Mouse (Mus musculus): Measurements from ENCODE around the gene Git1.

The Git1 gene

DNA sequence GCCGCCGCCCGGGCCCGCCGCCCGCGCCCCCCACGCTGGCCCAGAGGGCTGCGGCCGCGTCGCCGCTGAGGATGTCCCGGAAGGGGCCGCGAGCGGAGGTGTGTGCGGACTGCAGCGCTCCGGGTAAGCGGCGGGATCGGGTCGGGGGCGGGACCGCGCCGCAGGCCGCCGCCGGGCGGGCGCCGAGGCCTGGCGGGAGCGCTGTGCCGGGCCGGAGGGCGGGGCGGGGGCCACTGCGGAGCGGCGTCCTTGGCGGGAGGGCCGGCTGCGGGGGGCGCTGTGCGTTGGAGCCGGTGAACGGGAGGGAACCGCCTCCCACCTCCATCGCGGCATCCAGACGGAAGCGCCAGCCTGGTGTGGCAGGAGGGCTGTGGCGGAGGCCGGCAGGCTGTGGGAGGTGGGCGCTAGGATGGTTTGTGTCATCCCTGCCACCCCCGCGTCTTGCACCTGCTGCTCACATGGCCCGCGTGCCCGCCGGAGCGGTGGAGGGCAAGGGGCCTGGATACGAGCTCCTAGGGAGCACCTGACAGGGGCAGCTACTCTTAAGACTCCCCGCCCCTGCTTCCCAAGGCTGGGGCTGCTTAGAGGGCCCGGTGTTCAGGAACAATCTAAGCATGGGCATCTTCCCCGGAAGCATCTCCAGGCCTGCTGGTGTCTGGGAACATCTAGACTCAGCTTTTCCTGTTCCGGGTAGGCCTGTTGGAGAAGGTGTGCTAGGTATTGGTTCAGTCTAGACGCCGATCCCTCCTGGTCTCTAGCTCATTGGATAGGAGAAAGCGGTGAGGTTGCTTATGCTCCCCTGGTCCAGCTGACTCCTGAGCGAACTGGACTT is at the start of gene Git1:
Git1 (plus strand) TSS at position 51 of the 832 bp plus-strand sequence.
- peak; percentile 75 for DNase-seq

GRCm38 (mm10) chr11:77444939-77445338 is 48.4 kb upstream of the Git1 start:
- no peak for DNase-seq

DNA sequence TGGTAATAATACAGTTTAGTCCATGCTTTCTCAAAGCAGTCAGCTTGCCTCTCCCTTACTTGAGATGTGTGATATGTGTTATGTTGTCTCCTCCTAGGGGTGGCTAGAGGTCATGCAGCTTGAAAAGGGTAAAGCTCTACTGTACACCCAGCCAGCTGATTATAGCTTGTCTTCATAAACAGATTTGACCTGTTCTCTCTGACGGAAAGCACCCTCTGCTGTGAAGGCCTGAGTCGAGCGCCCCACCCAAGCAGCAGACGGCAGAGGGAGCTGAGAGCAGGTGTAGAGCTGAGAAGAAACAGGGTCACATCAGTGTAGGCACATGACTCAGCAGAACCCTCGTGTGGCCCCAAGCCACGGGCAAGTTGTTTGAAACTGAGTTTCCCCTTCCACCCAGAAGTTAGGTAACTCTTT is 46.7 kb upstream of the Git1 start:
- peak; percentile 83 for DNase-seq

DNA sequence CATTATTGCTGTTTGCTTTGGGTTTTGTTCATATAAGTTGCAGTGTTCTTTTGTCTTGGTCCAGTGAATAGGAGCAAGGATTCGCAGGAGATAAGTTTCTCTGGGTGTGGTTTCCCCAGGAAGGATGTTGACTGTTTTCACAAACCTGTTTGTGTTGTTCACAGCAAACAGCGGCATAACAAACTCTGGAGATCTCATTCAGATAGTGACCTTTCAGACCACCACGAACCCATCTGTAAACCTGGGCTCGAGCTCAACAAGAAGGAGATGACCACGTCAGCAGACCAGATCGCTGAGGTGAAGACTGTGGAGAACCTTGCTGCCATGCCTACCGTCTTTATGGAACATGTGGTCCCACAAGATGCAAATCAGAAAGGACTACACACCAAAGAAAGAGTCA is 44.1 kb upstream of the Git1 start:
- DNase-seq = no peak

DNA sequence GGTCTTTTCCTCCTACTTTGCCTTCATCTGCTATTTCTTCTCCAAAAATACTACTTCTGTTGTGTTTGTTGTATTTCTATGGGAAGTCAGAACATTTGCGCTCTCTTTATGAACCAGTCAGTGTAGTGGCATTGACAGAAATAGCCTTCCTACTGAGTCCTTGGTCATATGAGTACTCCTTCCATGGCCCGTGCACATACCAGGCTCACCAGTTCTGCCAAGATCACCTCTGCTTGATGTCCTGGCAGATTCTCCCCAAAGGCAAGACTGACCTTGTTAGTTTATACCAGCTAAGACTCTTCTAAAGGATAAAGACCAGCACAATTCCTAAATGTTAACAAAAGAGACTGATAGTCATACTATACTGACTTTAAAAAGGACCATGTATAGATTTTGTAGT is 41.7 kb upstream of the Git1 start:
- DNase-seq = no peak

DNA sequence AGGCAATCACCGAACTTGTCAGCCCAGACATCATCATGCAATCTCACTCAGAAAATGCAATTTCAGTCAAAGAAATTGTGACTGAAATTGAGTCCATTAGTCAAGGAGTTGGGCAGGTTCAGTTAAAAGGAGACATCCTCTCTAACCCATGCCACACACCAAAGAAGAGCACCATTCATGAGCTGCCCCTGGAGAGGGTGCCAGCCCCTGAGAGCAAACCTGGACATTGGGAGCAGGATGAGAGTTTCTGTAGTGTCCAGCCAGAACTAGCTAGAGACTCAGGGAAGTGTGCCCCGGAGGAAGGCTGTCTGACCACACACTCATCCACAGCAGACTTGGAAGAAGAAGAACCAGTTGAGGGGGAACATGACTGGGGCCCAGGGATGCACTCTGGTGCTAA is 40.0 kb upstream of the Git1 start:
- no peak for DNase-seq

GRCm38 (mm10) chr11:77455770-77456510 is 37.4 kb upstream of the Git1 start:
- DNase-seq = no peak

DNA sequence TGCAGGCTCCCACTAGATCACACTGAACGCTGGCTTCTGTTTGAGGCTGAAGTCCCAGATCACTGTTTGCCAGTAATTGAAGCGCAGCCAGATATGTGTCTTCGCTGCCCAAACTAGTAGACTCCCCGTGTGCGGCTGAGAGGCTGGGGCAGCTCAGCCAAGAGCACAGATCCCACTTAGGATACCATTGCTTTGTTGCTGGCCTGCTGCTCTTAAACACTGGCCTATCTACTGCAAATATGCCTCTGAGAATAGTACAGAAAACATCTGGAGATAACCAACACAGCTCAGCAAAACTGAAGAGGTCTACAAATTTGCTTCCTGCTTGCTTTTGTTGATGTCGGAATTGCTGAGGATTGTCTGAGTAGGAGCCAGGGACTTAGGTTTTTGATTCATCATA is 36.5 kb upstream of the Git1 start:
- DNase-seq = no peak

- no peak for DNase-seq
Measured at GRCm38 (mm10) chr11:77461856-77462255, 31.5 kb upstream of the Git1 start.

GRCm38 (mm10) chr11:77462283-77463100 is 30.9 kb upstream of the Git1 start, which contains the start of gene Coro6:
Gene Coro6, plus strand, starts transcription at chr11:77462411.
- peak; percentile 39 for DNase-seq

DNA sequence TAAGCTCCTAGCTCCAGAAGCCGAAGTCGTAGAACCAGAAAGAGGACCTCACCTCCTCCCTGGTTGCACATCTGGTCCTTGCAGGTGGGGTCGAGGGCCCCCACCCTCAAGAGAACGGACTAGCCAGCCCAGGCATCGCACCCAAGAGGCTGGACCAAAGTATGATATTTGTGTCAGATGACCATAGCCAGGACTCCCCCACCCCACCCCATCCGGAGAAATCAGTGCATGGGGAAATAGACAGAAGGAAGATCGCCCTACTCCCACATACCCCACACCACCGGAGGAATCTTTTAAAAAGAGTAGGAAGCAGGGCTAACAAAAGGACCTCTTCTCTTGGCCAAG is 30.3 kb upstream of the Git1 start:
- no peak for DNase-seq

DNA sequence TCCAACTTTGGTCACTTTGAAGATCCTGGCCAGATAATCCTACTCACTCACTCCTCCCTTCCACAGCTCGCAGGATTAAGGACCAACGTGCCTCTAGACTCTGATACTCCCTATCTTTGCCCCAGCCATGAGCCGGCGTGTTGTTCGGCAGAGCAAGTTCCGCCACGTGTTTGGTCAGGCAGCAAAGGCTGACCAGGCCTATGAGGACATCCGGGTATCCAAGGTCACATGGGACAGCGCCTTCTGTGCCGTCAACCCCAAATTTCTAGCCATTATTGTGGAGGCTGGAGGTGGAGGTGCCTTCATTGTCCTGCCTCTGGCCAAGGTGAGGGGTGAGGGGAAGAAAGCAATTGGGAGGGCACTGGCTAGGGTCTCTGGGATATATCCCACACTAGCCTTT is 29.6 kb upstream of the Git1 start:
- no peak for DNase-seq

DNA sequence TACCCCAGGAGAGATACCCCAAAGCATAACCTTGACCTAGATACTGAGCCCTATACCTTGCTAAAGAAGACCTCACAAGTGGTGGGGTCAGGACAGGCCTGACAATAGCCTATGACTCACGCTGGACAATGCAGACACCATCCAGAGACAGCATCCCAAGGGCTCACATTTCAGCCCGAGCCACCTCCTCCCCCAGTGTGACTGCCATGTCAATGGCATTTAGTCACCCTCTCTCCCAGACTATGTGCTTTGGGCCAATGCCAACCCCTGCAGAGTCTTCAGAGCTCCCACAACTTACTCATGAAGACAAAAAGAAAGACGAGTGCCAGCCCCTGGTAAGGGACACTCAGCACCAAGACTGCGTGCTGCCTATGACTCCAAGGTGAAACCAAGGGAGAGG is 28.7 kb upstream of the Git1 start:
- no peak for DNase-seq

DNA sequence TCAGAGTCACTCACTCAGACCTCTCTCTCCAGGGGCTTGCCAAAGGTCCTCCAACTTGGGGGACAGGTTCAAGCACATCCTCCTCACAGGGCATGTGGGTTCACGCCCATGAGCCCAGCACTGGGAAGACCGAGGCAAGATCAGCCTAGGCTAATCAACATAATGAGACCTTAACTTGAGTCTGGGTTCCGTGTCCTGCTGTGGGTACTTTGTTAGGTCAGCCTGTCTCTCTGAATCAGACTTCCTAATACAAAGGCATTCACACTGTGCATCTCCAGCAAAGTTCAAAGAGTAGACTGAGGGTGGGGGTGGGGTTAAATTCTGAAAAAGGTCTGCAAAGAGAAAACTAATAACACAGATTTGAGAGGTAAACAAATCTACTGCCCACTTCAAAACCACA is 28.3 kb upstream of the Git1 start:
- DNase-seq = no peak

GRCm38 (mm10) chr11:77466544-77466943 is 26.8 kb upstream of the Git1 start:
- DNase-seq = no peak

DNA sequence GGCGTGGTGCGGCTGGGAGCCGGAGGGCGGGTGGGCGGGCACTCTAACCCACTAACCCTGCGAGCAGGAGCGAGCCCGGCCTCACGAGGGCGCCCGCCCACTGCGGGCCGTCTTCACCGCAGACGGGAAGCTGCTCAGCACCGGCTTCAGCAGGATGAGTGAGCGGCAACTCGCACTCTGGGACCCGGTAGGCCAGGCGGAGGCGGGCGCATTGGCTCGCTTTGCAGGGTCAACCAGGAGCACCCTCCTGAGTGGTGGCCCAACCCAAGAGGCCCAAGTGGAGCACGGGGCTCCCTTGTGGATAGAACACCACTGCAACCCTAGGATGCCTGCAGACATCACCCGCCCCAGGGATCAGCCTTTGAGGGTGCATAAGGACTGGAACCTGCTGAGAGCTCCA is 26.2 kb upstream of the Git1 start:
- peak; percentile 96 for DNase-seq

- DNase-seq = peak; percentile 96
Measured at GRCm38 (mm10) chr11:77467784-77468183, 25.6 kb upstream of the Git1 start.

DNA sequence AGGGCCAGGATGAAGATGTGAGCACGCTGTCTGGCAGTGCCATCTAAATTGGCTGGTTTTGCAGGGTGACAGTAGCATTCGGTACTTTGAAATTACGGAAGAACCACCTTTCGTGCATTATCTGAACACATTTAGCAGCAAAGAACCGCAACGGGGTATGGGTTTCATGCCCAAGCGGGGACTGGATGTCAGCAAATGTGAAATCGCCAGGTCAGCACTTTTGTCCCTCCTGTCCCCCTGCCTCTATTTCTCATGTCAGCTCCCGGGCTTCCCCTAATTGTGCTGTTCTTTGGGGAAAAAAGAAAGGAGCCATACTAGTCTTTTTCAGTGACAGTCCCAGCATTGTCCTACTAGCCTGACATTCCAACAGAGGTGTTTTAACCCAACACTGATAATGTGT is 25.0 kb upstream of the Git1 start:
- no peak for DNase-seq

- no peak for DNase-seq
Measured at GRCm38 (mm10) chr11:77471407-77471806, 22.0 kb upstream of the Git1 start.

- DNase-seq = no peak
Measured at GRCm38 (mm10) chr11:77472775-77473174, 20.6 kb upstream of the Git1 start.

DNA sequence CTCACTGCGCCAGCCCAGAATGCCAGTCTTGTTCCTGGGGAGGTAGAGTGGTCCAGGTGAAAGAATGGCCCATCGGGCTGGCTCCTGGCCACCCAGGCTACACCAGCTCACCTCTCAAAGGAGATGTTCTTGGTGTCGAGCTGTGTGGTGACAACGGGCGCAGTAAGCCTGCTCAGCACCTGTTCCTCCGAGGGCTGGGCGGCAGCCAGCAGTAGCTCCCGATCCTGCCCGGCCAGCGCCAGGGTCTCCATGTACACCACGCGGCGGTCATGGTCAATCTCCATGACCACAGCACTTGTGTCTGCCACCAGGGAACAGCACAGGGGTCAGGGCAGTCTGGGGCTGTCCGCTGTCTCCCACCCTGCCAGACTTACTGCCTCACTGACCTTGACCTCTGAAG is 17.1 kb upstream of the Git1 start:
- DNase-seq = no peak

- DNase-seq = no peak
Measured at GRCm38 (mm10) chr11:77476895-77477294, 16.5 kb upstream of the Git1 start.

DNA sequence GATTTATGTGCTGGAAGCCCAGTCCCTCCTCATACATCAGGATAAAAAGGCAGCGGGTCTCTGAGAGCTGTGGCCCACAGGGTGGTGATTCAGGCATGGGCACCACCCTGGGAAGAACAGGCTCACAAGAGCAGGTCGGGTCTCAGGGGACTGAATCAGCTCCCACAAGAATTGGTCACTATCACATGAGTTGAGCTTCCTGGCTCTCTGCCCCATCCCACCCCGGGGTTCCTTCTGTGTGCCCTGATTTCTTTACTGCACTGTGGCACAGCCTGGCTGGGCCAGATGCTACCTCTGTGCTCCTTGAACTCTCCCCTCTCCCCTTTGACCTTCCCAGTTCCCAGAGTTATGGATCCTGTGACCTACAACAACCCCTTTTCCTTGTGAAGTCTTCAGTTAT is 10.3 kb upstream of the Git1 start:
- DNase-seq = no peak
